Mouse (Mus musculus) layer of hippocampus, adult 9-11 months (tissue): ENCODE results near the gene Olfr888.

Experiments
- DNase-seq: peaks from one replicate; pipeline ENCODE4 v3.0.0; 2022

The Olfr888 gene

DNA sequence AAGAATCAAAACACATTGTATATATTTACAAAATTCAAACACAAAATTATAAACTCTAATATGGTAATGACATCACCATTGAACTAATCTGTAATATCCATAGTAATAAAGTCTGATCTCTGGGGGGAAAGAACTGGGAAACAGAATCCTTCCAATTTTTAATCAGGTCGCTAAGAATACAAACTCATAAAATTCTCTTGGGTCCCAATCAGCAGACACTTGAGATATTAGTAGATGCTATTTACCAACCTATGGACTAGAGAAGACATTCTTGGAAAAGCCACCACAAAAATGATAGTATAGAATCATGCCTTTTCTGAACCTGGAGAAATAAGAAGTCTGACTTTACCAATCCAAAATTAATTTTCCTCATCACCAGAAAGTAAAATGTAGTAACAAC lies at the start of gene Olfr888:
Olfr888 (plus strand) TSS at position 301 of the 400 bp plus-strand sequence.
- no peak for DNase-seq

DNA sequence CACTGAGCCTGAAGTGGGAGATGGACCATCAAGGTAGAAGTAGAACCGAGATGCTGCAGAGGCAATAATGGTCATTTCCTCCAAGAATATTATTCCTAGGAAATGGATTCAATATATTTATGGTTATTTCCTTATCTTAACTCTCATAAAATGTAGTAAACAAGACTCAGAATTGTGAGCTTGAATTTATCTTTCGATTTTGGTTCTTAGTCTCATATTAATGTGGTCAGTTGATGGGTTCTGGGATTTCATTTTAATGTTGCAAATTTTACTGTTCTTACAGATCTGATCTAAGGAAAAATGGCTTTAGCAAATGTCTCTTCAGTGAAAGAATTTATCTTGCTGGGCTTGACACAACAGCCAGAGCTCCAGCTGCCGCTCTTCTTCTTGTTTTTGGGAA lies 46.9 kb upstream of the Olfr888 start, which contains the start of gene Olfr885:
Olfr885 (plus strand) TSS at position 301 of the 400 bp plus-strand sequence.
- no peak for DNase-seq

DNA sequence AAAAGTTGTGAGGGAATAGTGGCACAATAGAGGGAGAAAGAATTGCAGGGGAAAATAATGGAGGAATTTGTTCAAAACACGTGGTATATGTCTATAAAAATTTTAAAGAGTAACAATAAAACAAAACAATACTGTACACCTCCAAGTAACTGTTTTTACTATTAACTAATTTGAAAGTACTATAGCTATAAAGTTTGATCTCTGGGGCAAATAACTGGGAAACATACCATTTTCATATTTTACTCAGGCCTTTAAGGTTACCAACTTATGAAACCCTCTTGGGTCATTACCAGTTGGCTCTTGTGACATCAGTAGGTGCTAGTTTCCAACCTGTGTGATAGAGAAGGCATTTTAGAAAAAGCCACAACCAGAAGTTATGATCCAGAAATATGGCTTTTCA lies 24.2 kb upstream of the Olfr888 start, which contains the start of gene Olfr887:
Olfr887 (plus strand) TSS at position 301 of the 400 bp plus-strand sequence.
- DNase-seq = no peak

DNA sequence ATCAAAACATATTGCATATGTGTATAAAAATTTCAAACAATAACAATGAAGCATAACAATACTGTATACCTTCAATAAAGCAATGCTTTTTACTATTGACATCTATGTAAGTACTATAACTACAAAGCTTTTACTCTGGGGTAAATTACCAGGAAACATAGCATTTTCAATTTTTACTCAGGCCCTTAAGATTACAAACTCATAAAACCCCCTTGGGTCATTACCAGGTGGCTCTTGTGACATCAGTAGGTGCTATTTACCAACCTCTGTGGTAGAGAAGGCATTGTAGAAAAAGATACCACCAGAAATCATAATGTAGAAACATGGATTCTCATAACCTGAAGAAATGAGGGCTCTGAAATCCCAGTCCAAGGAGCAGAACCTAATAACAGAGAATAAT lies 7.0 kb downstream of the Olfr888 start, which contains the start of gene Olfr889:
Olfr889 (plus strand) TSS at position 301 of the 400 bp plus-strand sequence.
- no peak for DNase-seq

DNA sequence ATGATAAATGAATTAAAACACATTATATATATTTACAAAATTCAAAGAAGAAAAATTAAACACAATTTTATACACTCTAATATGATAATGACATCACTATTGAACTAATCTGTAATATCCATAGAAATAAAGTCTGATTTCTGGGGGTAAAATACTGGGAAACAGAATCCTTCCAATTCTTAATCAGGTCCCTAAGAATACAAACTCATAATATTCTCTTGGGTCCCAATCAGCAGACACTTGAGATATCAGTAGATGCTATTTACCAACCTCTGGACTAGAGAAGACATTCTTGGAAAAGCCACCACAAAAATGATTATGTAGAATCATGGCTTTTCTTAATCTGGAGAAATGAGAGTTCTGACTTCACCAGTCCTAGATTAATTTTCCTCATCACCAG lies 34.3 kb downstream of the Olfr888 start, which contains the start of gene Olfr890:
Olfr890 (plus strand) TSS at position 301 of the 400 bp plus-strand sequence.
- no peak for DNase-seq
